Mouse (Mus musculus) right cerebral cortex, postnatal 4 days (tissue): ENCODE measurements around the gene Uncx.
A peak's percentile ranks its signal among the peaks of the same experiment; 100 is the strongest.

ENCODE experiments used
- DNase-seq: peaks from one replicate; pipeline ENCODE4 v3.0.0-alpha.2; 2022

The Uncx gene

DNA sequence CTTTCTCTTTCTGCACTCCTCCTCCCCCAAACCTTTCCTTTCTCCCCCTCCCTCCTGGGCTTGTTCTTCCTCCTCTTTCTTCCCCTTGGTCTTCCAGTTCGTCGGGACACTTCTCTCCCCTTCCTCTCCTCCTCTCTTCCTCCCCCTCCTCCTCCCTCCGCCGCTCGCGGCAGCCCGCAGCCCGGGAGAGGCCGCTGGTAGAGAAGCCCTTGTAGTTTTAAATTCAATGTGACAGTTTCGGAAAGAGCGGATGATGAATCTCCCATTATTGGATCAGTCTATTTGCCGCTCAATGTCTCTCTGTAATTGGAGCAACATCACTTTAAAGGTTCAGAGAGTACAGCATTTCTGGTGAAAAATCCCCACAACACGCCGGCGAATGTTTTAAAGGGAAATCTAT is at the start of gene Uncx:
Gene Uncx, plus strand, starts transcription at position 281 of the 400 bp plus-strand sequence.
- no peak for DNase-seq

DNA sequence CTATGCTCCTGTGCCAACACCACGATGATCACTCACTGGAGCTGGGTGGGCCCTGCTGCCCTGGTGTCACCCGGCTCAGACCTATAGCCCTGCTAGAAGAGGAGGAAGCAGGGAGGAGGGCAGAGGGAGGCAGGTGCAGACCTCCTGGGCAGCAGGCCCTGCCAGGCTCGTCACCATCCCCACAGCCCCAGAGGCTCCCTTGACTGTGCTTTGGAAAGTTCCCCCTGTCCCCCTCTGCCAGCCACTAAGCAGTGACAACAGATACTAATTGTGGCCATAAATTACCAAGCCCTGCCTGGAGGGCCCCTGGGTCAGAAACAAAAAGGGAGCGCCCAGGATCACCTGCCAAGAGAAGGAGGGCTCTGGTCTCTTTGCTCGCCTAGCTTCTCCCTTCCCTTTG is 49.6 kb upstream of the Uncx start:
- no peak for DNase-seq

DNA sequence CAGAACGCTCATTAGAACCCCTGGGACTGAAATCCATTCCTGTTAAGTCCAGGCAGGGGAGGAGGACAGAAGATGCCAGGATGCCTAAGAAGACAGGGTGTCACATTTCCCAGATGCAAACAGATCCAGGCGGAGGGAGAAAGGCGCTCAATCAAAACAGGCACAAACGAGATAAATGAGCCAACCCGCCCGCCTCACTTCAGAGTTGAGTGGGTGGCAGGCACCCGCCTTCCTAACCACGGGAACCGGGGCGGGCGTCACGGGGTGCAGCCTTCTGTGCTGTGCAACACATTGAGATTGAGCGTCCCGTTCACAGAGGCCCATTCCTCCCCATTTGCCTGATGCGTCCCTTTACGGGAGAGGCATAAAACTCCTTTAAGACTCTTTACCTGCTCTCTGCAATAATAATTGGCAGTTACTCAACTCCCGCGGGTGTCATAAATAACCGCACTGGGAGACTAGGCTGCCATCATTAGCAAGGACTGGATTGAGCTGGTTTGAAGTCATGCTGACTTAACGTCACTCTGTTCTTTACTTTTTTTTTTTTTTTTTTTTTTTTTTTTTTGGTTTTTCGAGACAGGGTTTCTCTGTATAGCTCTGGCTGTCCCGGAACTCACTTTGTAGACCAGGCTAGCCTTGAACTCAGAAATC is 48.1 kb upstream of the Uncx start:
- no peak for DNase-seq

DNA sequence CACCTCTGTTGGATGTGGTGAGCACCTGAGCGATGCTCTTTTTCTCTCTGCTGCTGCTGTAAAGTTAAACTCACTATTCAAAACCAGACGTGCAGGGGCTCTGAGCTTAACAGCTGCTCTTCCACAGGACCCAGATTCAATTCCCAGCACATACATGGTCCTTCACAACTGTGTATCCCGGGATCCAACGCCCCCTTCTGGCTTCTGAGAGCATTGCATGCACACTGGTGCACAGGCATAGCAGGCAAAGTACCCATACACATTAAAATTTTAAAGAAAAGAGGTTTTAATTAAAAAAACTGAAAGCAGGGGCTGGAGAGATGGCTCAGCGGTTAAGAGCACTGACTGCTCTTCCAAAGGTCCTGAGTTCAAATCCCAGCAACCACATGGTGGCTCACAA is 46.4 kb upstream of the Uncx start:
- DNase-seq: no peak

DNA sequence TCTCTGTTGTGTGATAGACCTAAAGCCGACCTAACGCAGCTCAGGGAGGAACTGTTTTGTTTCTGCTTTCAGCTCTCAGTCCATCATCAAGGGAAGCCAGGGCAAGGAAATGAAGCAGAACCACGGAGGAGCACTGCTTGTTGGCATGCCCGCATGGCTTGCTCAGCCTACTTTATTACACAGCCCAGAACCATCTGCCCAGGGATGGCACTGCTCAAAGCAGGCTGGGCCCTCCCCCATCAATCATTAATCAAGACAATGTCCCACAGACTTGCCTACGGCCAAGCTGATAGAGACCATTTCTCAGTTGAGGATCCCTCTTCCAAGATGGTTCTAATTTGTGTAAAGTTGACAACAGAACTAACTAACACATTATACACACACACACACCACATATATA is 44.5 kb upstream of the Uncx start:
- no peak for DNase-seq

DNA sequence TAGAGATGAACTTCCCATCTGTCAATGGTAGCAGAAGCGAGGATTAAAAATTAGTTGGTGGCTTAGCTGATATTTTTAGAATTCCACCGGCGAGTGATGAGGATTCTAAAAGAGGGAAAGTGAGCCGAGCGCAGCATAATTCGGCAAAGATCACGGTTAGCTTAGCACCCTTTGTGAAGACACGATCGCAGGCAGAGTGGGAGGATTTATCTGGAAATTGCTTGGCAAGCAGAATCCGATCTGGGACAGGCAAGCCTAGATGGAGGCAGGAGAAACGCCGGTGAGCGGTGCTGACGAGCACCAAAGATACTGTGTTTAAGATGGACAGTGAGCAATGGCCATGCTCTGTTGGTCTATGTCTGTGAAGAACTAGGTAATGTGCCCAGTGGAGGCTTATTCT is 41.0 kb upstream of the Uncx start:
- no peak for DNase-seq

DNA sequence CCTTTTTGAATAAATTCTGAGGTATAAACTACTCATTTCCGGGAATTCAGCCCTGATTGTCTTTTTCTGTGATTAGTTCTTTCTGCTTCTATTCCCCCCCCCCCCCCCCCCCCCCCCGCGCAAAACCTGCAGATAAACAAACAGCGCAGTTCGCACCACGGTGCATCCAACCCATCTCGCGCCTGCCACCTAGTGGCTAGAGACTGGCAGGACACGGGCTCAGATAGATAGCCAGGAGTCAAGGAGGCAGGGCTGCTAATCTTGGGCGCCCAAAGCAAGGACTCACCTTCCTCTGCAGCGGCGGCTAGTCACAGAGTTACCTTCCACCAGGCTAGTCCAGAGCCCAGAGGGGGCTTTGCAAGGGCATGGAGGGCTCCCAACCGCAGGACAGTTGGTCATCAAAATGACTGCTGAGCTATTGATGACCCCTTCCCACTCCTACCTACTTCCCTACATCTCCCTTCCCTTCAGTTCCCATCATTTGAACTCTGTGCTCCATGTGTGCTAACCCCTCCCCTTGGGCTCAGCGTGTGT is 38.2 kb upstream of the Uncx start:
- peak; percentile 83 for DNase-seq

DNA sequence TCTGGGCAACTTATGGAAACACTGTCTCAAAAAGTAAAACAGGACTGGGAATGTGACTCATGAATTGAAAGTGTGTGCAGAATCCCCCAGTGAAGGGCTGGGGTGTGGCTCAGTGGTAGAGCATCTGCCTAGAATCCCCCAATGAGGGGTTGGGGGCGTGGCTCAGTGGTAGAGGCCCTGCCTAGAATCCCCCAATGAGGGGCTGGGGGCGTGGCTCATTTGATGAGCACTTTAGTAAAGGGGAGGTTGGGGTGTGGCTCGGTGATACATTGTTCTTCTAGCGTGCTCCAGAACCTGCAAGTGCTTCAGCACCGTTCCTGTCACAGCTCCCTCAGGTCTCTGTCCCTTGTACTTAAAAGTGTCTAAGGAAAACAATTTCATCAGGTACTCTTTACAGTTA is 37.1 kb upstream of the Uncx start:
- DNase-seq: no peak

DNA sequence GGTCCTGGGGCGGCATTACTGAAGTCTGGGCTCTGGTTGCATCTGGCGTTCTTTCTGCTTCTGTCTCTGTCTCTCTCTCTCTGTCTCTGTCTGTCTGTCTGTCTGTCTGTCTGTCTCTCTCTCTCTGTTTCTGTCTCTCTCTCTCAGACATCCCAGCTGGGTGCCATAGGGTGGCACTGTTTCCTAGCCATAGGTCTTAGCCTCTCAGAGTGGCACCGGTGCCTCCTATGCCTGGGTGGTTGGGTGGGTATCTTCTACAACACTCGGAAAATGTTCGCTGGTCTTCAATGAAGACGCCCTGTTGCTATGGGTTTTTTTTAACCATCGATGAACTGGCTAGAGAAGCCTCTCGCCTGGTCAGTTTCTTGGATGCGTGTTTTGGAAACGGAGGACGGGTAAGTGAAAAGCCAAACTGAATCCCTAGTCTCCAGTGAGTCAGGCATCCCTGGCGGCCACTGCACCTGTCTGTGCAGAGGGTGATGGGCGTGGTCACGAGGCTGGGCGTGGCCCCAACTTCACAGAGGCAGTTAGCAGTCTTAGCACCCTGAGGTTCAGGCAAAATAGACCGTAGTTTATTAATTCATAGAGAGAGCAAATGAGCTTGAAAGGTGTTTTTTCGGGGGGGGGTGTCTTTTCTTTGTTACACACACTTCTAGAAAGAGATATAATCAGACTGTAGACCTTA is 32.5 kb upstream of the Uncx start:
- DNase-seq: no peak

DNA sequence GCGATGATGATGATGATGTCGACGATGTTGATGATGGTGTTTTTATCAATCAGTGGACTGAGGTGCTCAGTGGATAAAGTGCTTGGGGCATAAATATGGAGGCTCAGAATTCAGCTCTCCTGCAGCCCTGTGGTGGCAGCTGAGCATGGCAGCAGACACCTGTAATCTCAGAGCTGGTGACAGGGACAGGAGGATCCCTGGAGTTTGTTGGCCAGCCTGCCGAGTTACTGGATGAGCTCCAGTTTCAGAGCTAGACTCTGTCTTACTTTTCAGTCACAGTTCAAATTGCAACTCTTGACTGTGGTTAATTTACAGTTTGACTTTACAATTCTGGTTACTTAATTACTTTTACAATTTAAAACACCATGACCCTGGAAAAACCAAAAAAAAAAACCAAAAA is 31.1 kb upstream of the Uncx start:
- DNase-seq: no peak

DNA sequence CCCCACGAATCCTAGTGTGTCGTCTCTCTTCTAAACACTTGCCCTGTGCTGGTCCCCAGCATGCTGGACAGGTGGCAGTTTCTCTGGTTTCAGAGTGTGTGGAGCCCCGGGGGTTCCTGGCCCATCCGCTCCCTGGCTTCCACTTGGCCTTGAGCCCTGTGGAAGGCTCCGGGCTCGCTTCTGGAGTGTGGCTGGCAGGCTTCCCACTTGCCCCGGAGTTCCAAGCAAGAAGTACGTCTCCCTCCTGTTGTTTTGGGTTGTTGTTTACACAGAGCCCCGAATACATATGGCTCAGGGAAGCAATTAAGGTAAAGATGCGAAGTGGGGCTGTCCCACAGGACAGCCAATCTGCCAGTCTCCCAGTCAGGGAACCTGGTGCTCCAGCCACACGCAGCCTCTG is 27.0 kb upstream of the Uncx start:
- DNase-seq: peak; percentile 41

DNA sequence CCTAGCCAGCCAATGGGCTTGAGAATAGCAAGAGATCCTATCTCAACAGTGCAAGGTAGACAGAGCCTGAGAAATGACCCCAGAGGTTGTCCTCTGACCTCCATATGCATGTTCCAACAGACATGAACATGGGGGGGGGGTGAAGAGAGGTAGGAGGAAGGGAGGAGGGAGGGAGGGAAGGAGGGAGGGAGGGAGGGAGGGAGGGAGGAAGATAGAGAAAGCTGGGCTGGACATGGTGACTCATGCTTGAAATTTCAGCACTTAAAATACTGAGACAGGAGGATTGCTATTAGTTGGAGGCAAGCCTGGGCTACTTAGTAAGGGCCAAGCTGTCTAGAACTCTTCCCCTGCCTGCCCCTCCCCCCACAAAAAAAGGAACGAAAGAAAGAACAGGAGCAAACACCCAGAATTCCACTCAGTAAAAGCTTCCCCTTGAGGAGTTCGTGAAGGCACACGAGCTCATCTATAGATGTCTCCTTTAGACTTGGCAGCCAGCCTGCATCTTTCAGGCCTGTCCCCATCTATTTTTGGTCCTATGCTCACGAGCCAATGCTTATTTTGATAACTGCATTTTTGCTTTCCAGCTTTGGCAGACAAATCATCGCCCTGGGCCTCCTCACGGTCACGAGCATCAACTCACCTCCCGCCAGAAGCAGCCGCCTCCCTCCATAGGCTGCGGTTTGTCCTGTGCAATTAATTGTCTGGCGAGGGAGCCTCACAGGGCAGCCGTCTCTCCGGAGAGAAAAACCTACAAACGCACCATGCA is 23.0 kb upstream of the Uncx start:
- DNase-seq: peak; percentile 58

DNA sequence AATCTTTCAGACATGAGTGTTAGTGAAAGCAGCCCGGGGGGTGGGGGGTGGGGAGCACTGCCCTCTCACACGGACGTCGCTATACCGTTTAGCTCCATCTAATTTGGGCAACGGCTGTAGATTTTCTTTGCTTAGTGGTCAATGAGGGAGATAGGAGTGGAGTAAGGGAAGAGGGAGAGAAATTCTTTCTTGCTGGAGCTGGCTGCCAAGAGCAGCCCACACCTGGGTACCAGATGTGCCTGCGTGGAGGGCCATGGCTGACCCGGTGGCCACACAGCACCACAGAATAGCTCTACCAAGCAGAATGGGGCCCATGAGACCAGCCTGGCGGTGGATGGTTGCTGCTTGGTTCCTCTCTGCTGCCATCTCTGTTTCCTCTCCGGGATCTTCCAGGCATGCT is 21.3 kb upstream of the Uncx start:
- DNase-seq: no peak

DNA sequence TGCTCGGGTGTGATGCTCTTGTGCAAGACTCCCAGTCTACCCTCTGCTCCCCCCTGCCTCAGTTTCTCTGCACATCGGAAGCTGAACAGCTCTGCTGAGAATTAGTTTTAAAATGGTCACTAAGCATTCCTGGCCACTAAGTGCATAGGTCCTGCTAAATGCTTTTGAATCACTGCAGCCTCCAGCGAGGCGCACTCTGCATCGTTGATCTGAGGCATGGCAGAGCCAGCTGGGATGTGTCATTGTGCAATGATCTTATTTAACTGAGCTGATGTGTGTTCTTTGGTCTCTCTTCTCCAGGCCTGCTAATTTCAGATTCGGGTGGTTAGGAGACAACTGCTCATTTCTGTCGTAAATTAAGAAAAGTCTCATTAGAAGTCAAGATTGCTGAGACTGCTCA is 14.4 kb upstream of the Uncx start:
- no peak for DNase-seq

DNA sequence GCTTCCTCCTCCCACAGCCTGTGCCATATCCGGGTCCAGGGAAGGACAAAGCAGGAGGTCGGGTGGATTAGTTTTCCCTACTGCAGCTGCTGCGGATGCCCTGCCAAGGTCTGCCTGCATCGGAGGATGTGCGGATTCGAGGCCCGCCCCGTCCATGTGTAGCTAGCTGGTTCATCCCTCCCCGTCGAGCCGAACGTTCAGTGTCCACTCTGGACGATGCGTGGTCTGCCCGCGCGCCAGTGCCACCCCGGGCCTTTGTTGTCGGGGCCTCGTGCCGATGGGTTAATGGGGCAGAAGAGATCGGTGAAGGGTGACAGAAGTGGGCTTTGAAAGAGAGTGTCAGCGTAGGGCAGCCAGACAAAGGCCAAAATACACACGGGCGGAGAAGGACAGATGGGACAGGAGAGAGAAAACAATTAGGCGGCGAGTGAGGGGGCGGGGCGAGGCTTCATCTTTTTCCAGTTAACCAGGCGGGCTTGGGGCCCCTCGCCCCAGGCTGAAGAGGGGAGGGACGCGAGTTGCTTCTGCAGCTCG is 7.8 kb upstream of the Uncx start:
- no peak for DNase-seq

DNA sequence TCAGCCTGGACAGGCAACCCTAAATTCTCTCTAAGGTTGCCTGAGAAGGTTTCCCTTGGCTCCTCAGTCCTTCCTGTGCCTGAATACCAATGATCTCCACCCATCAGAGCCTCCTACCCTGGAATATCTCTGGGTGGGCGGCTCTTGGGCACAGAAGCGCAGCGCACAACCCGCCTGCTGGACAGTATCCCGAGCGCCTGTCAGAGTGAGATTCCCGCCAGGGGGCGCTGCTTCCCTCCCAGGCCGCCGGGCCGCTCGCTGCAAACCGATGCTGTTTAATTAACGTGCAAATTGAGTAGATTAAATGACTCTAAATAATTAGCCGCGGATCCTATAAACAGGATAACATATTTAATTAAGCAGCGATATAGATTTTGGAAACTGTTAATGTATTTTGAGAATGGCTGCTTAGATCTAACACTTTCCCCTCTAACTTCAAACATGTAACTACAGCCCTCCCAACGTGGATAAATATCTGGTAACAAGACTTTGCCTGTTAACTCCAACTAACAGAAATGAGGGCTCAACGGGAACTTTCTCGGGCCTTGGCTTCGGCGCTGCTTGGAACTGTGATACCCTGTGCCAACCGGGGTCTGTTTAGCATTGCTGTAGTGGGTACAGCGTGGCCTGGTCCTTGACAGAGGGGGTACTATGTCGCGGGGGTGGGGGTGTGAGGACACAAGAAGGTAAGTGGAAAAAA is 6.9 kb upstream of the Uncx start:
- DNase-seq: peak; percentile 94

DNA sequence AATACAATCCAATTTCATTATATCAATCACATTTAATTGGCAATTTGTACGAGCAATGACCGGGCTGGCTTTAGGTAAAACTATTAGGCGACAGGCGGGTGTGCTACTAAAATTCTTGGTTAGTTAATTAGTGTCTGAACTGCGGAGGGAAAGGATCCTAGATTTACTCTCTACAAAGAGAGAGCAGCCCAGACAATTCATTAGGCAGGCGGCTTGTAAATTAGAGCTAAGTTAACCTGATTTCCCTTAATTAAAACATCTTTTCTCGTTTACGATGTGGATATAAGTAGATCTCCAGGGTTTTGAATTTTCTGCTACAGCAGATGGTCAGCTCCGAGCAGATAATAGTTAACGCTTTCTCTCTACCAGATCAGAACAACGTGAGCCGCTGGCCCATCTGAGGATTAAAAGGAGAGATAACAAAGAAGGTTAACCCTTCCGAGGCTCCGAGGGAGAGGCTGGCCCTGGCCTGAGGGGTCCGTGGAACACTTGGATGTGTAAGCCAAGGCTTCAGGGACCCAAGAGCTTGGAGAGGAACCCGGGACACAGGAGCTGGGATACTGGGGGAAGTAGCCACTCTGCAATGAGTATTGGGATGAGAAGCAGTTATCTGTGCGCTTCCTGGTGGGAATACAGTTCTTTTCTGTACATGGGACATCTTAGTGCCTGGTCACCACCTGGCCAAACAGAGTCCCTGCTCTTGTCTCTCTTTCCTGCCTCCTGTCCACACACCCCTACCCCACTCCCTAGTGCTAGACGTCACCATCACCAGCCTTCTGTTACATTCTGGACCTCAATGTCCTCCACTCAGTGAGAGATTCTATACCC is 6.2 kb upstream of the Uncx start:
- no peak for DNase-seq

DNA sequence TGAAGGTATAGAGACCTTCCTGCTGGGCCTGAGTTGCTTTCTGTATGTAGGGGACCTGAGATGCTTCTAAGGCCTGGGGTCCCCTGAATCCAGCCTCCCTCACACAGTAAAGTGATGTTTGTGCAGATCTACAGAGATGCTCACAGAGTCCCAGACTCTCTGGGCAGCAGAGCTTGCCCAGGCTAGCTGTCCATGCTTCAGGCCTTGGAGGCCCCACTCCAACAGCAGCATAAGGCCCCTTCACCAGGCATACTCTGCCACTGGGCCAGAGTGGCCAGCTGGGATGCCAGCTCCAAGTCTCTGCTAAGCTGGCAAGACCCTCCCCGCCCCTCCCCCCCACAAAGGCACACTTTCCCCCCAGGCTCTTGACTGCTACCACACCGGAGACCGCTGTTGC is 5.6 kb upstream of the Uncx start:
- DNase-seq: no peak

DNA sequence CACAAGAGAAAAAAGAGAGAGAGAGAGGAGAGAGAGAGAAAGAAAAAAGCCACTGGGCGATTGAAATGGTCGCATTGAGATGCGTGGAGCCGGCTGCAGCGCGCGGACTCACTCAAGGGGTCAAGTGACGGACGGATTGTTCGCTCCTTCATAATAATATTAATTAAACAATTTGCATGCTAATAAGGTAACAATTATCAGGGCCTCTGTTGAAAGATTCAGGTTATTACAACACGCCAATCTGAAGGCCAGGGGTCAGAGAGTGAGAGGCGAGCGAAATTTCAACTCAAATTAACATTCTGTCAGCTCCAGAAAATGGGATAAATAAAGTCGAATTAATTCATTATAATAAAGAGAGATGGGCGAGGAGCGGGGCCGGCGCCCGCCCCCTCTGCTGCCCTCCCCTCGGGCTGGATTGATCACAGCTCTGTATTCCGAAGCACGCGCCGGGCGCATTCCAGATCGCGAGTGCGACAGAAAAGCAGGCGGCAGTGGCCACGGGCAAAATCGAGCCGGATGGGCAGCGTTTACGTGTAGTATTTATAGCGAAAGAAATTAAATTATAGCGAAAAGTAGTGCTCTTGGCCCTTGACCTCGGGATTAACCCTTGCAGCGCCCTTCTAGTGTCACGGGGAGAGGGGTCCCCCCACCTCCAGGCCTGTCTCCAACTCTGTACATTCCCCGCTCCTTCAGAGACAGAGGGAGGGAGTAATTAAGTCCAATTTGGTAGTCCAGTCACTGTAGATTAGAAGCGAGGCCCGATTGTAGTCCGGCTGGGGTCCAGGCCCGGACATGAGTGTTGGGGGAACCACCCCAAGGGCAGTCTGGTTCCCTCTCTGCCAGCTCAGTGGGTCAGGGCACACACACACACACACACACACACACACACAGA is 1.9 kb upstream of the Uncx start:
- no peak for DNase-seq

DNA sequence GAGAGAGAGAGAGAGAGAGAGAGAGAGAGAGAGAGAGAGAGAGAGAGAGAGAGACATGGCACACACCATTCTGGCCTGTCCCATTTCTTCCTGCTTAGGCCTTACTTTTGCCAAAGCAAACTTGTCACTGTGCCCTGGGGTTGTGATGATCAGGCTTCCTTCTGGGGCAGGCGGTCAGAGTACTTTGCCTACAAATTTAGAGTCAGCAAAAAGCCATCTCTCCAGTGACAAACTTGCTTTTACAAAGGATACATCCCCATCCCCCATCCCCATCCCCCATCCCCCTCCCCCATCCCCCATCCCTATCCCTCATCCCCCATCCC is 1.3 kb upstream of the Uncx start:
- no peak for DNase-seq

DNA sequence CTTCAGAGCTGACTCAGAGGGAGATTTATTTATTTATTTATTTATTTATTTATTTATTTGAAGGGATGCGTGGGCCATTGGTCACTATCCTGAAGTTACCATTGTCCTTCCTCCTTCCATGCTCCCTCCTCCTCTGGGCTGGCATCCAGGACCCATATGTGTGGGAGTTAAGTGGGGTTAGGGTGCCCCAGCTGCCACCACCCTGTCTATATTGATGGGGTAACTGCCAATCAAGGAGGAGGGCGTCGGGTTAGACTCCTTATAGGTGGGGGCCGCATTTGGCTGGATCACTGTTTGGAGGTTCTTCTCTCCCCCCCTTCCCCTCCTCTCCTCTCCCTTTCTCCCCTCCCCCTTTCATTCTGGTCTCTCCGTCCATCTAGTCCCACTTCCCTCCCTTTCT is 738 bp upstream of the Uncx start:
- no peak for DNase-seq
